Mouse (Mus musculus): ENCODE data around the gene Tmem119.

The Tmem119 gene

GRCm38 (mm10) chr5:113765641-113766526, 34.4 kb downstream of the Tmem119 start:
- DNase-seq (ENCODE audit: low spot score in 2 of 2): no peak

- no peak for DNase-seq (ENCODE audit: low spot score in 2 of 2)
Observed at GRCm38 (mm10) chr5:113764426-113764825, 35.9 kb downstream of the Tmem119 start.

GRCm38 (mm10) chr5:113761585-113761984, 38.7 kb downstream of the Tmem119 start:
- no peak for DNase-seq (ENCODE audit: low spot score in 2 of 2)

- DNase-seq (ENCODE audit: low spot score in 2 of 2): no peak
Observed at GRCm38 (mm10) chr5:113755347-113756030, 44.8 kb downstream of the Tmem119 start.

GRCm38 (mm10) chr5:113751521-113752157, 48.7 kb downstream of the Tmem119 start:
- no peak for DNase-seq (ENCODE audit: low spot score in 2 of 2)

- DNase-seq (ENCODE audit: low spot score in 2 of 2): no peak
Observed at GRCm38 (mm10) chr5:113748556-113749331, 51.6 kb downstream of the Tmem119 start.

- DNase-seq (ENCODE audit: low spot score in 2 of 2): no peak
Observed at GRCm38 (mm10) chr5:113747629-113748028, 52.7 kb downstream of the Tmem119 start.
